Mouse (Mus musculus) thymus, adult 2 months (tissue): Measurements from ENCODE around the gene Smg5. TPM values are rescaled to one million over a fixed set of nuclear protein-coding genes. Genes with fewer than 3 reads are reported as not detected.

Experiments used
- DNase-seq: peaks from one replicate; pipeline ENCODE4 v3.0.0; 2021
- H3K27ac ChIP-seq: fragments of 200-500 bp; 2 replicates; pipeline ENCODE4 v1.5.1; 2012; ENCODE audit warnings: low read length, control low read depth; ENCODE audit not compliant: control insufficient read depth, insufficient read depth
- H3K27me3 ChIP-seq: fragments of 200-500 bp; 2 replicates; pipeline ENCODE4 v1.6.1; 2012; ENCODE audit warnings: mild to moderate bottlenecking, low read length, moderate library complexity, mixed read lengths; ENCODE audit not compliant: control insufficient read depth, insufficient read depth
- H3K36me3 ChIP-seq: fragments of 200-500 bp; 2 replicates; pipeline ENCODE4 v1.6.1; 2012; ENCODE audit warnings: mild to moderate bottlenecking, low read length, moderate library complexity; ENCODE audit not compliant: control insufficient read depth, insufficient read depth
- H3K4me1 ChIP-seq: fragments of 200-500 bp; replicated peaks from 2 replicates; pipeline ENCODE4 v1.6.1; 2012; ENCODE audit warnings: low read length; ENCODE audit not compliant: control insufficient read depth, insufficient read depth
- H3K4me3 ChIP-seq: fragments of 200-500 bp; 2 replicates; pipeline ENCODE4 v1.5.1; 2012; ENCODE audit warnings: mild to moderate bottlenecking, low read length, control low read depth, moderate library complexity; ENCODE audit not compliant: control insufficient read depth, insufficient read depth
- CTCF ChIP-seq: fragments of 200-500 bp; IDR thresholded peaks from 2 replicates; pipeline ENCODE4 v1.5.1; 2012; ENCODE audit warnings: mild to moderate bottlenecking, control low read depth, low read length, moderate library complexity, borderline replicate concordance; ENCODE audit not compliant: control insufficient read depth, poor library complexity, insufficient read depth; ENCODE audit errors: extremely low read depth
- POLR2A ChIP-seq: fragments of 200-500 bp; IDR thresholded peaks from 2 replicates; pipeline ENCODE4 v1.6.1; 2012; ENCODE audit warnings: mild to moderate bottlenecking, low read length, control low read depth, moderate library complexity; ENCODE audit not compliant: control insufficient read depth, poor library complexity, insufficient read depth; ENCODE audit errors: extremely low read depth
- WGBS: fragments of 180-500 bp; shearing (Covaris S2); methylation state at CpG from one replicate; pipeline ENCODE4 v1.1.7; 2018; 5-methylcytosine and 5-hydroxymethylcytosine counted together
- polyA plus RNA-seq: library from polyadenylated mRNA; depleted of rRNA; stranded (reverse); fragments of >200 nt; gene quantifications from 2 replicates; pipeline ENCODE4 v1.2.3, GENCODE M21; 2012

Gene Smg5
- polyA plus RNA-seq, 1 experiment, result 159 TPM

DNA sequence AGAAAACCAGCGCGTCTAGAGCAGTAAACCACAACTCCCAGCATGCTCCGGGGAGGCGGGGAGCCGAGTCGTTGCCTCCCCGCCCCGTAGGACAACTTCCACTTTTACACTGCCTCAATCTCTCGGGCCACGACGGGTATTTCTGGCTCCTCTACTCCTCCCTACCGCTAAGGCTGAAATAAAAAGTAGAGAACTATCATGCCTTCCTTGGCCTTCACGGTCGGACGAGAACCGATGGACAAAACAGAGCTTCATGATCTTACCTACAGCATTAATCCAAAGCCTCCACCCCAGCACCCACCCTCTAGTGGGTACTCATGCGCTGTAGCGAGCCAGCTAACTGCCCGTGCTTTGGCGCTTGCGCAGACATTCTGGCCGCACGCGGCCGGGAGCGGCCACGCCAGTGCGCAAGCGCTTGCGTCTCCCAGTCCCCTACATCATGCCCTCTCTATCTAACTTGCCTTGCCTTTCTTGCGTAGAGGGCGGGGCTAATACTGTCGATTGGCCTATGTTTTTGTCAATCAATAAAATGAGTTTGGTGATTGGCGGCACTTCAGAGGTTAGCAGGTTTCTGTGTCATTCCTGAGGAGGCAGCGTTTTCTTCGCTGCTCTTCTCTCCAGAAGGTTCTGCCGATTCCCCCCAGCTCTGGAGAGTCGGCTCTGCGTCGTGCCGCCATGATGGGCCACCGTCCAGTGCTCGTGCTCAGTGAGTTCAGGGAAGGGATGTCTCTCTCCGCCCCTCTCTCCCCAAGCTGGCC is 39.3 kb upstream of the Smg5 start, which contains the start of the genes Tsacc and Cct3:
Gene Tsacc (minus strand): TSS at position 439 of the 758 bp plus-strand sequence.
Gene Cct3 (plus strand): TSS at position 556 of the 758 bp plus-strand sequence.
- peaks cover 3% of the 10 kb centered on the region for H3K4me1 ChIP-seq
- peak; percentile 65 for TF ChIP-seq POLR2A
- TF ChIP-seq CTCF, result no peak
- peak; percentile 93 for DNase-seq
- H3K27ac ChIP-seq, result peak within 1 kb of the TSS; percentile 90
- under 1% methylated on average over 44 of the region's 44 CpGs for WGBS
- H3K27me3 ChIP-seq, result no peaks in the 10 kb centered on the region
- H3K4me3 ChIP-seq, result peak within 1 kb of the TSS; percentile 83
- H3K36me3 ChIP-seq, result peaks cover 21% of the 10 kb centered on the region

DNA sequence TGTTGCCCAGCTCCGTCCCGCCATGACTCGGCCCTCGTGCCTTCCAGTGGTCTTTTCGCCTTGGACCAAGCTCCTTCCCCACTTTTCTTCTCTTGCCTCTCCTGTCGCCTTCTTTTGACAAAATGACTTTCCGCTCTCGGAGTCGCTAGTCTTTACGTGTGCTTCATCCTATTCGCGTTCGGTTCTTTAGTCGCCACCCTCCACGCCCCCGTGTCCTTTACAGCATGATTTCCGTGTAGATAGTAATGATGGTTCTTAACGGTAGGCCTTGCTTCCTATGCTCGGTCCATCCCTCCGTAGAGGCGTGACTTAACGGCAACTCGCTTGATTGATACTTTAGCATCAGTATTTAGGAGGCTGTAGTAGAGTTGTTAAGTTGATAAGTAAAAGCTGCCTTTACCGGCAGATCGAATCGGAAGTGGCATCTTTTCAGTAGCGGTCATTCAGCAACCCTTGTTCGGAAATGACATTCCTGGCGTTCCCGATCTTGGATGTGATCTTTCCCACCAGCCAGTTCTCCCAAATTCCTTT is 38.7 kb upstream of the Smg5 start:
- H3K4me1 ChIP-seq, result peaks cover 3% of the 10 kb centered on the region
- under 1% methylated on average over 30 of the region's 30 CpGs for WGBS
- no peak for TF ChIP-seq POLR2A
- TF ChIP-seq CTCF, result no peak
- peaks cover 28% of the 10 kb centered on the region for H3K36me3 ChIP-seq
- peak overlapping the region; percentile 80 for H3K27ac ChIP-seq
- H3K4me3 ChIP-seq, result peak overlapping the region; percentile 83
- DNase-seq, result no peak
- no peaks in the 10 kb centered on the region for H3K27me3 ChIP-seq

DNA sequence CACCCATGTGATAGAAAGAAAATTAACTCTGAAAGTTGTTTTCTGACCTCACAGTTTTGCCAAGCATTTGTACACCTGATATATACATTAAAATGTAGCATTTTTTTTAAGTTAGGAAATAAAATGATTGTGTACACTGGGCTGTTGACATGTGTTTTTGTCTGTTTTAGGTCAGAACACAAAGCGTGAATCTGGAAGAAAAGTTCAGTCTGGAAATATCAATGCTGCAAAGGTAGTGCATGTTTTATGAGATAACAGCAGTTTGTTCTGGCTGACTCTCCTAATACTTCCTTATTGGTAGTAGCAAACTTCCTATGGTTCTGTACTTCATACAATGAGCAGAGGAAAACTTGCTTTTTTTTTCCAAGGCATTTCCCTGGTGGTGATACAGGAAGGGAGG is 36.9 kb upstream of the Smg5 start:
- peaks cover 3% of the 10 kb centered on the region for H3K4me1 ChIP-seq
- no peak for DNase-seq
- WGBS, result 96% methylated on average over 1 of the region's 1 CpGs
- peaks cover 44% of the 10 kb centered on the region for H3K36me3 ChIP-seq
- no peak overlapping the region for H3K27ac ChIP-seq
- no peak for TF ChIP-seq POLR2A
- no peak for TF ChIP-seq CTCF
- no peaks in the 10 kb centered on the region for H3K27me3 ChIP-seq
- H3K4me3 ChIP-seq, result no peak overlapping the region

DNA sequence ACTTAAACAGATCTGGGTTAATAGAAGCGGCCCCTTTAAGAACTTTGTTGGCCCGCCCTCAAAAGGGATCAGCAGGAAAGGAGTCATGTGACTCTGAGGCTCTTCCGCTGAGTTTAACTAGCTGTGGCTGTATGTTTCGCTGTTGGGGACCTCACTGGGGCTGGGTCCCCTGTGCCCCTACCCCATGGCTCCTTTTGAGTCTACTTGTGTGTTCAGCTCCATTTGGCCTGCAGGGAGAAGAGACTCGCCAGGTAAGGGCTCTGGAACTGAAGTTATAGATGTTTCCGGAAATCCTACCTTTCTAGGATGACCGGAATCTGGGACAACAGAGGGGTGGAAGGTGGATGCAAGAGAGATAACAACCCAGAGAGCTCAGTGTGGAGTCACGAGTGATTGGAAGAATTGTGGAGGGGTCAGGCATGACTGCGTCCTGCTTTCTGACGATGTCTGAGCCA is 11.1 kb upstream of the Smg5 start, which contains the start of gene Glmp:
Gene Glmp (plus strand): TSS at position 73 of the 455 bp plus-strand sequence.
- peaks cover 35% of the 10 kb centered on the region for H3K36me3 ChIP-seq
- H3K27me3 ChIP-seq, result no peaks in the 10 kb centered on the region
- peak within 1 kb of the TSS; percentile 8; the same call in 1 of the 2 replicates for H3K27ac ChIP-seq
- WGBS, result 2% methylated on average over 10 of the region's 10 CpGs
- TF ChIP-seq CTCF, result no peak
- TF ChIP-seq POLR2A, result peak; percentile 52; the same call in 1 of the 2 replicates
- peaks cover 12% of the 10 kb centered on the region for H3K4me1 ChIP-seq
- DNase-seq, result peak; percentile 48
- H3K4me3 ChIP-seq, result peak within 1 kb of the TSS; percentile 63

DNA sequence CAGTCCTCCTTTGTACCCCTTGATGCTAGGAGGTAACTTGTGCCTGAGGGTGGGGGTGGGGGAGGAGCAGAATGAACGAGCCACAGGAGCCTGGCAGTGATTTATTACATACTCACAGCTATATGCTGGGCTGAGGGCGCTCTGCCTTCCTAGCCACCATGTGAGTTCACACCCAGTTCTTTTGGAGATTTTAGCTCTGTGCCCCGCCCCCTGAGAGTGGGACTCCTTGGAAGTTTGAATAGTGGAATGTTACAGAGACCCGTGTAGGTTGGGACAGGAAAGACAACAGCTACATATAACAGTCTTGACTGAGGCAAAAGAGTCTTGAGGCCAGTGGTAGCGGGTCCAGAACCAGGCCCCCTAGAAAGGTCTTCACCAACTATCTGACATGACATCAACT is 7.1 kb upstream of the Smg5 start:
- WGBS, result 91% methylated on average over 5 of the region's 5 CpGs
- Histone ChIP-seq H3K27ac (no peak overlapping the region), H3K4me3 (no peak overlapping the region), H3K36me3 (0 out of 2 replicates have a peak, but pooled peaks cover 9% of the 10 kb centered on the region), H3K4me1 (peaks cover 12% of the 10 kb centered on the region), H3K27me3 (no peaks in the 10 kb centered on the region)
- no peak for DNase-seq
- no peak for TF ChIP-seq POLR2A
- no peak for TF ChIP-seq CTCF

DNA sequence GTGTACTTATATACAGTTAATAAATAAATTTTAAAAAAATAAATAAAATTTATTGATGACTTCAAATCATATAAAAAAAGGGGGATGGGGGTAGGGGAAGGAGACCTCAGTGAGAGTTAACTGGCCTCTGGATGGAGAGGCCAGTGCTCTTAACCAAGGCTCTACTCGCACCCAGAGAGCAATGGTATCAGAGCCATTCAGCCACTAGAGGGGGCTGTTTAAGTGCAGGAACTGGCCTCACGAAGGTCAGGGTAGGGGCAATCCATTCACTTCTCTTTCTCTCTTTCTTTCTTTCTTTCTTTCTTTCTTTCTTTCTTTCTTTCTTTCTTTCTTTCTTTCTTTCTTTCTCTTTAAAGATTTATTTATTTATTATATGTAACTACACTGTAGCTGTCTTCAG is 4.8 kb upstream of the Smg5 start:
- TF ChIP-seq POLR2A (no peak), CTCF (no peak; the same call in 1 of the 2 replicates)
- Histone ChIP-seq H3K27me3 (no peaks in the 10 kb centered on the region), H3K27ac (no peak overlapping the region), H3K36me3 (0 out of 2 replicates have a peak, but pooled peaks cover 9% of the 10 kb centered on the region), H3K4me1 (peaks cover 2% of the 10 kb centered on the region), H3K4me3 (no peak overlapping the region)
- 13% methylated on average over 2 of the region's 2 CpGs for WGBS
- peak; percentile 65 for DNase-seq
